Mouse (Mus musculus): Measurements from ENCODE around the gene Eral1. TPM values are rescaled to one million over a fixed set of nuclear protein-coding genes. Genes with fewer than 3 reads are reported as not detected.

Gene Eral1
- total and polyA plus RNA-seq, 2 experiments from 2014 or later: 26.7 to 30.3 TPM

GRCm38 (mm10) chr11:78071938-78072337 lies 8.2 kb downstream of the Eral1 start:
- no peak overlapping the region for H3K4me3 ChIP-seq (ENCODE audit: low read depth, low read length)
- H3K4me2 ChIP-seq (ENCODE audit: low read depth): no peak overlapping the region
- no peaks in the 10 kb centered on the region for H3K27me3 ChIP-seq (ENCODE audit: insufficient read depth, low read length)
- H3K36me3 ChIP-seq (ENCODE audit: insufficient read depth): peaks cover 38% of the 10 kb centered on the region
- no peak for ATAC-seq
- no peaks in the 10 kb centered on the region for H3K9me3 ChIP-seq (ENCODE audit: low read length)
- TF ChIP-seq CTCF (IDR thresholded peaks at IDR 0.05; ENCODE audit: low read depth): no peak
- H3K27ac ChIP-seq (ENCODE audit: low read depth, low read length): no peak overlapping the region
- DNase-seq: no peak
- H3K9ac ChIP-seq: no peak overlapping the region
- no peaks in the 10 kb centered on the region for H3K4me1 ChIP-seq (ENCODE audit: insufficient read depth)
- WGBS: 80% methylated on average over 5 of the region's 5 CpGs

- Histone ChIP-seq H3K27ac (ENCODE audit: low read depth, low read length) (no peak overlapping the region), H3K4me3 (ENCODE audit: low read depth, low read length) (no peak overlapping the region), H3K9ac (no peak overlapping the region), H3K4me1 (ENCODE audit: insufficient read depth) (no peaks in the 10 kb centered on the region), H3K36me3 (ENCODE audit: insufficient read depth) (peaks cover 20% of the 10 kb centered on the region), H3K9me3 (ENCODE audit: low read length) (no peaks in the 10 kb centered on the region), H3K4me2 (ENCODE audit: low read depth) (no peak overlapping the region), H3K27me3 (ENCODE audit: insufficient read depth, low read length) (no peaks in the 10 kb centered on the region)
- no peak for ATAC-seq
- DNase-seq: no peak
- WGBS: 86% methylated on average over 6 of the region's 6 CpGs
- TF ChIP-seq CTCF (IDR thresholded peaks at IDR 0.05; ENCODE audit: low read depth): no peak
These were observed 10.5 kb downstream of the Eral1 start for GRCm38 (mm10) chr11:78069646-78070045.

- no peak overlapping the region for H3K9ac ChIP-seq
- ATAC-seq (no peak), DNase-seq (no peak)
- H3K27me3 ChIP-seq (ENCODE audit: insufficient read depth, low read length): no peaks in the 10 kb centered on the region
- no peak overlapping the region for H3K4me3 ChIP-seq (ENCODE audit: low read depth, low read length)
- no peak overlapping the region for H3K4me2 ChIP-seq (ENCODE audit: low read depth)
- TF ChIP-seq CTCF (IDR thresholded peaks at IDR 0.05; ENCODE audit: low read depth): no peak
- no peak overlapping the region for H3K27ac ChIP-seq (ENCODE audit: low read depth, low read length)
- WGBS: 81% methylated on average over 5 of the region's 5 CpGs
- H3K9me3 ChIP-seq (ENCODE audit: low read length): no peaks in the 10 kb centered on the region
- peaks cover 15% of the 10 kb centered on the region for H3K36me3 ChIP-seq (ENCODE audit: insufficient read depth)
- no peaks in the 10 kb centered on the region for H3K4me1 ChIP-seq (ENCODE audit: insufficient read depth)
These were observed 11.1 kb downstream of the Eral1 start for GRCm38 (mm10) chr11:78069130-78069529.

GRCm38 (mm10) chr11:78067566-78067965 lies 12.6 kb downstream of the Eral1 start:
- Histone ChIP-seq H3K4me2 (ENCODE audit: low read depth) (no peak overlapping the region), H3K36me3 (ENCODE audit: insufficient read depth) (peaks cover 4% of the 10 kb centered on the region), H3K9ac (no peak overlapping the region), H3K4me1 (ENCODE audit: insufficient read depth) (no peaks in the 10 kb centered on the region), H3K27ac (ENCODE audit: low read depth, low read length) (no peak overlapping the region), H3K4me3 (ENCODE audit: low read depth, low read length) (no peak overlapping the region), H3K27me3 (ENCODE audit: insufficient read depth, low read length) (no peaks in the 10 kb centered on the region), H3K9me3 (ENCODE audit: low read length) (no peaks in the 10 kb centered on the region)
- ATAC-seq: no peak
- 71% methylated on average over 5 of the region's 5 CpGs for WGBS
- no peak for DNase-seq
- no peak for TF ChIP-seq CTCF (IDR thresholded peaks at IDR 0.05; ENCODE audit: low read depth)

GRCm38 (mm10) chr11:78066641-78067040 lies 13.5 kb downstream of the Eral1 start:
- no peaks in the 10 kb centered on the region for H3K4me1 ChIP-seq (ENCODE audit: insufficient read depth)
- DNase-seq (no peak), ATAC-seq (no peak)
- H3K4me2 ChIP-seq (ENCODE audit: low read depth): no peak overlapping the region
- H3K27me3 ChIP-seq (ENCODE audit: insufficient read depth, low read length): no peaks in the 10 kb centered on the region
- no peak overlapping the region for H3K27ac ChIP-seq (ENCODE audit: low read depth, low read length)
- H3K9me3 ChIP-seq (ENCODE audit: low read length): no peaks in the 10 kb centered on the region
- no peak for TF ChIP-seq CTCF (IDR thresholded peaks at IDR 0.05; ENCODE audit: low read depth)
- no peak overlapping the region for H3K9ac ChIP-seq
- H3K4me3 ChIP-seq (ENCODE audit: low read depth, low read length): no peak overlapping the region
- WGBS: 62% methylated on average over 2 of the region's 2 CpGs
- no peaks in the 10 kb centered on the region for H3K36me3 ChIP-seq (ENCODE audit: insufficient read depth)

GRCm38 (mm10) chr11:78065906-78066305 lies 14.3 kb downstream of the Eral1 start:
- H3K4me3 ChIP-seq (ENCODE audit: low read depth, low read length): no peak overlapping the region
- no peaks in the 10 kb centered on the region for H3K9me3 ChIP-seq (ENCODE audit: low read length)
- H3K36me3 ChIP-seq (ENCODE audit: insufficient read depth): no peaks in the 10 kb centered on the region
- no peak overlapping the region for H3K27ac ChIP-seq (ENCODE audit: low read depth, low read length)
- H3K4me2 ChIP-seq (ENCODE audit: low read depth): no peak overlapping the region
- no peaks in the 10 kb centered on the region for H3K4me1 ChIP-seq (ENCODE audit: insufficient read depth)
- ATAC-seq: no peak
- no peak for TF ChIP-seq CTCF (IDR thresholded peaks at IDR 0.05; ENCODE audit: low read depth)
- WGBS: 57% methylated on average over 2 of the region's 2 CpGs
- no peaks in the 10 kb centered on the region for H3K27me3 ChIP-seq (ENCODE audit: insufficient read depth, low read length)
- no peak overlapping the region for H3K9ac ChIP-seq
- no peak for DNase-seq

GRCm38 (mm10) chr11:78062563-78062962 lies 17.6 kb downstream of the Eral1 start:
- peaks cover 27% of the 10 kb centered on the region for H3K36me3 ChIP-seq (ENCODE audit: insufficient read depth)
- 95% methylated on average over 1 of the region's 1 CpGs for WGBS

More at GRCm38 (mm10) chr11:78062563-78062962, 17.6 kb downstream of the Eral1 start:
- Histone ChIP-seq H3K9ac (no peak overlapping the region), H3K4me2 (ENCODE audit: low read depth) (no peak overlapping the region), H3K27me3 (ENCODE audit: insufficient read depth, low read length) (no peaks in the 10 kb centered on the region), H3K4me1 (ENCODE audit: insufficient read depth) (no peaks in the 10 kb centered on the region), H3K4me3 (ENCODE audit: low read depth, low read length) (no peak overlapping the region), H3K9me3 (ENCODE audit: low read length) (no peaks in the 10 kb centered on the region), H3K27ac (ENCODE audit: low read depth, low read length) (no peak overlapping the region)
- TF ChIP-seq CTCF (IDR thresholded peaks at IDR 0.05; ENCODE audit: low read depth): no peak
- no peak for DNase-seq
- no peak for ATAC-seq

All from forebrain, postnatal 0 days (tissue).